Mouse (Mus musculus) natural killer cell, adult 2 months (primary cell): ENCODE data around the gene Sgip1.

ENCODE experiments used
- DNase-seq, 2 experiments: peaks; one replicate each; pipeline ENCODE4 v3.0.0; 2022; ENCODE audit warnings: low spot score in 2 of 2

The Sgip1 gene

GRCm38 (mm10) chr4:102741287-102741686 lies at the start of gene Sgip1:
Sgip1 (plus strand) TSS chr4:102741297.
- no peak for DNase-seq

- DNase-seq = no peak
These were observed 49.7 kb upstream of the Sgip1 start for GRCm38 (mm10) chr4:102691402-102691801.

- DNase-seq = no peak
These were observed 43.1 kb upstream of the Sgip1 start for GRCm38 (mm10) chr4:102697966-102698365.

GRCm38 (mm10) chr4:102711731-102712130 lies 29.4 kb upstream of the Sgip1 start:
- peak in 1 of 2 experiments; percentile 3 for DNase-seq

- no peak for DNase-seq
These were observed 25.6 kb upstream of the Sgip1 start for GRCm38 (mm10) chr4:102715532-102715931.

GRCm38 (mm10) chr4:102717123-102717828 lies 23.8 kb upstream of the Sgip1 start:
- DNase-seq = no peak

- DNase-seq = no peak
These were observed 21.6 kb upstream of the Sgip1 start for GRCm38 (mm10) chr4:102719535-102719934.

GRCm38 (mm10) chr4:102719951-102720350 lies 21.1 kb upstream of the Sgip1 start:
- no peak for DNase-seq

- no peak for DNase-seq
These were observed 16.7 kb upstream of the Sgip1 start for GRCm38 (mm10) chr4:102724442-102724841.

GRCm38 (mm10) chr4:102730976-102731375 lies 10.1 kb upstream of the Sgip1 start:
- DNase-seq = no peak

GRCm38 (mm10) chr4:102734022-102734657 lies 7.0 kb upstream of the Sgip1 start:
- no peak for DNase-seq

- no peak for DNase-seq
These were observed 12.4 kb downstream of the Sgip1 start for GRCm38 (mm10) chr4:102753334-102754090.

- no peak for DNase-seq
These were observed 18.2 kb downstream of the Sgip1 start for GRCm38 (mm10) chr4:102759095-102759890.

- no peak for DNase-seq
These were observed 19.1 kb downstream of the Sgip1 start for GRCm38 (mm10) chr4:102760042-102760821.

GRCm38 (mm10) chr4:102762075-102762474 lies 21.0 kb downstream of the Sgip1 start:
- DNase-seq = no peak

- DNase-seq = no peak
These were observed 28.0 kb downstream of the Sgip1 start for GRCm38 (mm10) chr4:102769070-102769469.

- DNase-seq = no peak
These were observed 28.8 kb downstream of the Sgip1 start for GRCm38 (mm10) chr4:102769936-102770335.

- DNase-seq = no peak
These were observed 30.7 kb downstream of the Sgip1 start for GRCm38 (mm10) chr4:102771598-102772357.

- DNase-seq = no peak
These were observed 32.1 kb downstream of the Sgip1 start for GRCm38 (mm10) chr4:102773225-102773624.

- no peak for DNase-seq
These were observed 32.7 kb downstream of the Sgip1 start for GRCm38 (mm10) chr4:102773841-102774240.
